Mouse (Mus musculus): ENCODE measurements around the gene Lrrc4.

DNA sequence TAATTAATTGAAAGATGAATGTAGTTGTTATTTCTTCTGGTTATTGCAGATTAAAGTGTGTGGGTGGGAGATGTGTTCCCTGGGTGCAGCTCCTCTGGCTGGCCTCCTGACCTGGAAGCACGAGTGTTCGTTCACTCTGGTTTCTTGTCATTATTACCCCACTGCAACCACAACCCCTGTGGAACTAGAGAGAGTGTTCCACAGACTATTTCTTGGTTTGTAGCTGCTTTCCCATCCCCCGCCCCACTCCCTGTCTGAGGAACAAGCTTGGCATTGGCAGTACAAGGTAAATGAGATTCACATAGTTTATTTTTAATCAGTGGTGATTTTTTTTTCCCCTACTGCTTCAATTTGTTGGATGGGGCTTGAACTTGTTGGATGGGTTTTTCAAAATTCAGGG is 166.8 kb downstream of the Lrrc4 start:
- TF ChIP-seq CTCF (IDR thresholded peaks at IDR 0.05; ENCODE audit: insufficient read depth, low read depth, low read length) (no peak), POLR2A (IDR thresholded peaks at IDR 0.05; ENCODE audit: insufficient read depth, low read depth, low read length) (no peak)
